Mouse (Mus musculus) liver, embryonic 13.5 days (tissue): ENCODE results near the gene Ankrd26. TPM values are rescaled to one million over a fixed set of nuclear protein-coding genes. Genes with fewer than 3 reads are reported as not detected.

ENCODE experiments used
- ATAC-seq: fragments of 200-750 bp; cut with Nextera tagmentation; 2 replicates; pipeline ENCODE4 v1.8.0; 2017; ENCODE audit warnings: low read depth, mild to moderate bottlenecking, moderate number of reproducible peaks, moderate library complexity
- DNase-seq: peaks from one replicate; pipeline ENCODE4 v3.0.0; 2022
- H3K27ac ChIP-seq: fragments of 300-500 bp; sonication (generic); 2 replicates; pipeline ENCODE4 v1.5.1; 2015; ENCODE audit warnings: moderate library complexity, mild to moderate bottlenecking, inconsistent platforms
- H3K27me3 ChIP-seq: fragments of 300-500 bp; sonication (generic); 2 replicates; pipeline ENCODE4 v1.6.1; 2015; ENCODE audit warnings: mild to moderate bottlenecking, inconsistent platforms
- H3K36me3 ChIP-seq: fragments of 300-500 bp; sonication (generic); 2 replicates; pipeline ENCODE4 v1.6.1; 2015; ENCODE audit warnings: mild to moderate bottlenecking, inconsistent platforms
- H3K4me1 ChIP-seq: fragments of 300-500 bp; sonication (generic); replicated peaks from 2 replicates; pipeline ENCODE4 v1.6.1; 2015; ENCODE audit warnings: inconsistent platforms
- H3K4me2 ChIP-seq: fragments of 300-500 bp; sonication (generic); 2 replicates; pipeline ENCODE4 v1.6.1; 2015; ENCODE audit warnings: inconsistent platforms, mild to moderate bottlenecking, moderate library complexity
- H3K4me3 ChIP-seq: fragments of 300-500 bp; sonication (generic); replicated peaks from 2 replicates; pipeline ENCODE4 v1.5.1; 2015; ENCODE audit warnings: mild to moderate bottlenecking, inconsistent platforms
- H3K9ac ChIP-seq: fragments of 300-500 bp; sonication (generic); 2 replicates; pipeline ENCODE4 v1.6.1; 2015; ENCODE audit warnings: mild to moderate bottlenecking, inconsistent platforms
- H3K9me3 ChIP-seq: fragments of 300-500 bp; sonication (generic); replicated peaks from 2 replicates; pipeline ENCODE4 v1.6.1; 2016; ENCODE audit warnings: inconsistent platforms
- WGBS: fragments of 180-500 bp; shearing (Covaris S2); methylation state at CpG from one replicate; pipeline ENCODE4 v1.1.7; 2015; ENCODE audit not compliant: insufficient replicate concordance; 5-methylcytosine and 5-hydroxymethylcytosine counted together
- polyA plus RNA-seq: library from polyadenylated mRNA; unstranded; fragments of >200 nt; fragmentation: Nextera tagmentation; extraction: Ambion mirVana; gene quantifications from 2 replicates; pipeline ENCODE4 v1.2.1, GENCODE M21; 2015

Ankrd26 gene
- polyA plus RNA-seq, 1 experiment from 2014 or later: 8.0 TPM

GRCm38 (mm10) chr6:118478957-118479708, 82.9 kb downstream of the Ankrd26 start, which contains the start of gene Zfp9:
Zfp9 (minus strand) TSS chr6:118479320.
- ATAC-seq (peak; percentile 85), DNase-seq (peak; percentile 38)
- H3K9ac ChIP-seq: peak within 1 kb of the TSS; percentile 58
- H3K4me2 ChIP-seq: peak within 1 kb of the TSS; percentile 68
- 1% methylated on average over 45 of the region's 57 CpGs for WGBS
- H3K4me3 ChIP-seq: peak within 1 kb of the TSS; percentile 55
- H3K36me3 ChIP-seq: no peaks in the 10 kb centered on the region
- peaks cover 28% of the 10 kb centered on the region for H3K27me3 ChIP-seq
- H3K4me1 ChIP-seq: peaks cover 7% of the 10 kb centered on the region; the same call in 1 of the 2 replicates
- H3K27ac ChIP-seq: peak within 1 kb of the TSS; percentile 47; the same call in 1 of the 2 replicates
- no peaks in the 10 kb centered on the region for H3K9me3 ChIP-seq

GRCm38 (mm10) chr6:118477875-118478785, 83.9 kb downstream of the Ankrd26 start:
- Histone ChIP-seq H3K4me2 (peak overlapping the region; percentile 68), H3K4me1 (peaks cover 7% of the 10 kb centered on the region; the same call in 1 of the 2 replicates), H3K4me3 (peak overlapping the region; percentile 55), H3K9ac (peak overlapping the region; percentile 58), H3K36me3 (no peaks in the 10 kb centered on the region), H3K9me3 (no peaks in the 10 kb centered on the region), H3K27ac (no peak overlapping the region), H3K27me3 (peaks cover 28% of the 10 kb centered on the region)
- ATAC-seq: no peak
- 63% methylated on average over 10 of the region's 10 CpGs for WGBS
- no peak for DNase-seq

GRCm38 (mm10) chr6:118462069-118462705, 99.8 kb downstream of the Ankrd26 start:
- ATAC-seq: no peak
- DNase-seq: no peak
- 70% methylated on average over 15 of the region's 15 CpGs for WGBS

GRCm38 (mm10) chr6:118457726-118458125, 104.3 kb downstream of the Ankrd26 start:
- H3K27me3 ChIP-seq: no peaks in the 10 kb centered on the region
- no peaks in the 10 kb centered on the region for H3K36me3 ChIP-seq
- H3K9me3 ChIP-seq: no peaks in the 10 kb centered on the region
- H3K4me3 ChIP-seq: no peak overlapping the region
- no peak overlapping the region for H3K27ac ChIP-seq
- 0 out of 2 replicates have a peak, but pooled peaks cover 10% of the 10 kb centered on the region for H3K4me1 ChIP-seq
- WGBS: 73% methylated on average over 1 of the region's 1 CpGs
- DNase-seq: no peak
- H3K4me2 ChIP-seq: no peak overlapping the region
- H3K9ac ChIP-seq: no peak overlapping the region
- no peak for ATAC-seq

More at GRCm38 (mm10) chr6:118462069-118462705, 99.8 kb downstream of the Ankrd26 start:
- no peaks in the 10 kb centered on the region for H3K9me3 ChIP-seq
- H3K27ac ChIP-seq: no peak overlapping the region
- no peak overlapping the region for H3K9ac ChIP-seq
- no peaks in the 10 kb centered on the region for H3K4me1 ChIP-seq
- H3K36me3 ChIP-seq: no peaks in the 10 kb centered on the region
- no peak overlapping the region for H3K4me2 ChIP-seq
- H3K4me3 ChIP-seq: no peak overlapping the region
- H3K27me3 ChIP-seq: no peaks in the 10 kb centered on the region

- DNase-seq (peak; percentile 64), ATAC-seq (peak; percentile 84)
- Histone ChIP-seq H3K27me3 (no peaks in the 10 kb centered on the region), H3K4me1 (0 out of 2 replicates have a peak, but pooled peaks cover 10% of the 10 kb centered on the region), H3K4me3 (peak within 1 kb of the TSS; percentile 73), H3K27ac (peak within 1 kb of the TSS; percentile 67), H3K9me3 (no peaks in the 10 kb centered on the region), H3K4me2 (peak within 1 kb of the TSS; percentile 90), H3K9ac (peak within 1 kb of the TSS; percentile 79), H3K36me3 (no peaks in the 10 kb centered on the region)
- under 1% methylated on average over 43 of the region's 43 CpGs for WGBS
Measured at GRCm38 (mm10) chr6:118455042-118455631, 106.9 kb downstream of the Ankrd26 start, which contains the start of gene Zfp248. Zfp248 (minus strand) TSS chr6:118455528.

DNA sequence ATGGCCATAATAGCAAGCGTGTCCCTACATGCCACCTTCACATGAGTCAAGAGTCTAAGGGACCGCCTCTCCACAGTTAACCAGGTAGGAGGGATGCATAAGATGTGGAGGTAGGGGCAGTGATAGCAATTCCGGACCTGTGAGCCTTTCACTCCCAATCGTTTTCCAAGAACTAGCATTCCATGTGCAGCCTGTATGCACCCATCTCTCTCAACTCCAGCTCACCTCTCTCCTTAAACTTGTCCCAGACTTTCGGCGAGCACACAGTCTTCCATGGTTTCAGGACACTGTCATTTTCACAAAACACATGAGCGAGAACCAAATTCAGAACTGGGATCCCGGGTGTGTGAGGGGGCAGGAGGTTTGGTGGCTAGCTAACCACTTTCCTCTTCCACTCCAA, 107.6 kb downstream of the Ankrd26 start:
- no peaks in the 10 kb centered on the region for H3K27me3 ChIP-seq
- ATAC-seq: no peak
- H3K4me3 ChIP-seq: peak overlapping the region; percentile 73
- H3K4me1 ChIP-seq: 0 out of 2 replicates have a peak, but pooled peaks cover 10% of the 10 kb centered on the region
- H3K9me3 ChIP-seq: no peaks in the 10 kb centered on the region
- WGBS: 50% methylated on average over 8 of the region's 8 CpGs
- H3K36me3 ChIP-seq: no peaks in the 10 kb centered on the region
- DNase-seq: no peak
- no peak overlapping the region for H3K27ac ChIP-seq
- H3K9ac ChIP-seq: peak overlapping the region; percentile 79
- peak overlapping the region; percentile 90 for H3K4me2 ChIP-seq

Other genes starting within 250 kb of the Ankrd26 start
- 23.1 and 30.0 TPM in 2 replicates for gene Bms1, start 142.8 kb downstream of the Ankrd26 start, polyA plus RNA-seq
- gene Zfp248, start 106.7 kb downstream of the Ankrd26 start, polyA plus RNA-seq: 1.2 and 1.6 TPM in 2 replicates
- 1.1 and 1.3 TPM in 2 replicates for gene Zfp9, start 82.9 kb downstream of the Ankrd26 start, polyA plus RNA-seq